In the genomic region with DNA sequence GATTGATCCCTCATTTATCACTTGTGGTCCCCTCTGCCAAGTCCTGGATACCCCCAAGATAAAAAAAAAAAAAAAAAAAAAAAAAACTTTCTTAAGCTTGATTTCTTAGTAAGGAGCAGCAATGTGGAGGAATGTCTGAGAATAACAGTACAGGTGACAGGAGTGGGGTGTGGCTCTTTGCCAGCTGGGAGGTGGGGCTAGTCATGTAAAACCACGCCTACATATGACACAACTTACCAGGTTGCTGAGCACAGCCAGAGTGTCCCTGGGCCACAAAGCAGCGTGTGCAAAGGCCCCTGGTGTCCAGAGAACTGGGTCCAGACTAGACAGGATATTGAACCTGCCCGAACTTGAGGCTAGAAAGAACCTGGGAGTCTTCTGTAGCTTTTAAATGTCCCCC, we compare ENCODE assay signal across 17 mouse cellular contexts.
DNase-seq lines count a peak whose midpoint lies in the region; ATAC-seq lines count a peak whose summit lies in the region.
"Had no signal": no experiment of that assay in that cellular context is flagged by ENCODE, and none has a peak within 500 bp of the region (broad histone marks: within the 10 kb centered on the region; RNA-seq: fewer than 3 reads in every experiment).

No protein-coding gene starts in this region.

- H3K9ac ChIP-seq in heart, embryonic 16.5 days (ENCODE audit: low read length), result no peak overlapping the region
- H3K9ac ChIP-seq in midbrain, embryonic 16.5 days (ENCODE audit: low read depth, low read length), result no peak overlapping the region
- H3K9ac ChIP-seq in neural tube, embryonic 15.5 days (replicated peaks), result no peak overlapping the region
- H3K9ac ChIP-seq: embryonic facial prominence, embryonic 15.5 days had no signal

- peak overlapping the region; percentile 4; the same call in 1 of the 2 replicates for H3K27ac ChIP-seq in heart, embryonic 16.5 days (ENCODE audit: low read length)
- peak overlapping the region; percentile 76 for H3K27ac ChIP-seq in midbrain, embryonic 10.5 days (replicated peaks)
- H3K27ac ChIP-seq in midbrain, embryonic 16.5 days (ENCODE audit: low read length), result no peak overlapping the region
- peak overlapping the region; percentile 24; the same call in 1 of the 2 replicates for H3K27ac ChIP-seq in neural tube, embryonic 15.5 days (replicated peaks)

- H3K4me1 ChIP-seq in heart, embryonic 16.5 days (ENCODE audit: control insufficient read depth, insufficient read depth, low read length), result peaks cover 44% of the 10 kb centered on the region
- peaks cover 71% of the 10 kb centered on the region for H3K4me1 ChIP-seq in midbrain, embryonic 10.5 days
- H3K4me1 ChIP-seq in midbrain, embryonic 16.5 days (ENCODE audit: control insufficient read depth, insufficient read depth, low read length), result peaks cover 23% of the 10 kb centered on the region
- H3K4me1 ChIP-seq in neural tube, embryonic 15.5 days, result peaks cover 68% of the 10 kb centered on the region

- no peak overlapping the region for H3K4me2 ChIP-seq in heart, embryonic 16.5 days (ENCODE audit: low read depth, low read length)
- H3K4me2 ChIP-seq in midbrain, embryonic 16.5 days (ENCODE audit: low read length), result no peak overlapping the region
- no peak overlapping the region for H3K4me2 ChIP-seq in neural tube, embryonic 15.5 days
- H3K4me2 ChIP-seq: embryonic facial prominence, embryonic 15.5 days; hindbrain, embryonic 12.5 days had no signal

- no peaks in the 10 kb centered on the region for H3K9me3 ChIP-seq in heart, embryonic 16.5 days (replicated peaks; ENCODE audit: control insufficient read depth, low read length)
- H3K9me3 ChIP-seq in midbrain, embryonic 10.5 days (replicated peaks), result no peaks in the 10 kb centered on the region
- no peaks in the 10 kb centered on the region for H3K9me3 ChIP-seq in midbrain, embryonic 16.5 days (replicated peaks; ENCODE audit: control insufficient read depth, low read length, poor library complexity, severe bottlenecking)
- no peaks in the 10 kb centered on the region for H3K9me3 ChIP-seq in neural tube, embryonic 15.5 days (replicated peaks)
- H3K9me3 ChIP-seq: embryonic facial prominence, embryonic 15.5 days; hindbrain, embryonic 12.5 days; megakaryocyte, embryonic 14.5 days had no signal

- no peak for DNase-seq in heart, postnatal 14 days
- DNase-seq in midbrain, embryonic 10.5 days (ENCODE audit: low spot score), result no peak
- DNase-seq in lung, postnatal 36 days, result no peak
- DNase-seq: cerebellum, adult 11-12 months; gastrocnemius, postnatal 36 days; kidney, adult 8-10 months; kidney, postnatal 4 days; layer of hippocampus, postnatal 36 days; lung, adult 18-20 months had no signal

- ATAC-seq in heart, embryonic 16.5 days (replicated peaks; ENCODE audit: extremely low read depth, insufficient read depth, low FRiP score), result no peak
- ATAC-seq in midbrain, embryonic 16.5 days, result no peak
- 0 out of 2 replicates have a peak, but pooled peaks have one; percentile 22 for ATAC-seq in megakaryocyte progenitor cell, adult 5-6 weeks (replicated peaks; ENCODE audit: poor library complexity)
- ATAC-seq in neural tube, embryonic 15.5 days (ENCODE audit: low FRiP score), result no peak
- ATAC-seq: activated CD4-positive, CD25-positive, alpha-beta regulatory T cell, adult 4 months had no signal

- H3K27me3 ChIP-seq in heart, embryonic 16.5 days (ENCODE audit: control insufficient read depth, insufficient read depth, low read length), result no peaks in the 10 kb centered on the region
- H3K27me3 ChIP-seq in midbrain, embryonic 10.5 days (ENCODE audit: low read depth, poor library complexity, severe bottlenecking), result no peaks in the 10 kb centered on the region
- no peaks in the 10 kb centered on the region for H3K27me3 ChIP-seq in midbrain, embryonic 16.5 days (ENCODE audit: control insufficient read depth, insufficient read depth, low read depth, low read length)
- no peaks in the 10 kb centered on the region for H3K27me3 ChIP-seq in neural tube, embryonic 15.5 days (replicated peaks)
- H3K27me3 ChIP-seq: embryonic facial prominence, embryonic 15.5 days; hindbrain, embryonic 12.5 days; megakaryocyte, embryonic 14.5 days had no signal

- intact Hi-C loops in heart, postnatal 14 days (cut with DNase I), result no loop called here

- no peak overlapping the region for H3K4me3 ChIP-seq in heart, embryonic 16.5 days (ENCODE audit: low read length)
- no peak overlapping the region for H3K4me3 ChIP-seq in midbrain, embryonic 10.5 days
- H3K4me3 ChIP-seq in midbrain, embryonic 16.5 days (ENCODE audit: low read depth, low read length), result no peak overlapping the region
- H3K4me3 ChIP-seq in neural tube, embryonic 15.5 days (replicated peaks), result no peak overlapping the region
- H3K4me3 ChIP-seq: embryonic facial prominence, embryonic 15.5 days; hindbrain, embryonic 12.5 days; megakaryocyte, embryonic 14.5 days had no signal

- whole genome bisulfite sequencing in heart, embryonic 16.5 days, result 82% methylated on average over 3 of the region's 3 CpGs
- 86% methylated on average over 3 of the region's 3 CpGs for WGBS in midbrain, embryonic 10.5 days
- 91% methylated on average over 3 of the region's 3 CpGs for WGBS in midbrain, embryonic 16.5 days
- WGBS in neural tube, embryonic 15.5 days, result 91% methylated on average over 3 of the region's 3 CpGs

- peaks cover 49% of the 10 kb centered on the region for H3K36me3 ChIP-seq in heart, embryonic 16.5 days (ENCODE audit: control insufficient read depth, insufficient read depth)
- H3K36me3 ChIP-seq in midbrain, embryonic 10.5 days, result peaks cover 100% of the 10 kb centered on the region
- H3K36me3 ChIP-seq in midbrain, embryonic 16.5 days (ENCODE audit: control insufficient read depth, insufficient read depth, low read length), result peaks cover 12% of the 10 kb centered on the region
- peaks cover 54% of the 10 kb centered on the region for H3K36me3 ChIP-seq in neural tube, embryonic 15.5 days
